Mouse (Mus musculus): ENCODE measurements around the gene Yaf2.
"Not testable (repeated sequence)": the region's sequence is repeated elsewhere in the genome, so short reads cannot be mapped to it uniquely, and the experiment has no call there.

The Yaf2 gene

GRCm38 (mm10) chr15:93251553-93252250 is 85.0 kb downstream of the Yaf2 start:
- no peak for DNase-seq

- DNase-seq: no peak
Observed at GRCm38 (mm10) chr15:93243202-93243601, 93.5 kb downstream of the Yaf2 start.

- DNase-seq: not testable (repeated sequence)
Observed at GRCm38 (mm10) chr15:93236456-93236855, 100.3 kb downstream of the Yaf2 start.
